Mouse (Mus musculus): ENCODE results near the gene Cdca5.

GRCm38 (mm10) chr19:6069851-6070250, 14.9 kb upstream of the Cdca5 start:
- TF ChIP-seq CTCF (IDR thresholded peaks at IDR 0.05; ENCODE audit: low read depth, low read length) (no peak), POLR2A (IDR thresholded peaks at IDR 0.05; ENCODE audit: insufficient read depth, low read length) (no peak), EP300 (IDR thresholded peaks at IDR 0.05; ENCODE audit: insufficient read depth, low read depth, low read length) (no peak)

Data from ES-Bruce4 (cell line).